Mouse (Mus musculus) G1E (cell line): ENCODE measurements around the gene Tspo. TPM values are rescaled to one million over a fixed set of nuclear protein-coding genes. Genes with fewer than 3 reads are reported as not detected.

ENCODE experiments used
- ATAC-seq: 2 replicates; pipeline ENCODE4 v1.8.0; 2016; ENCODE audit warnings: mild to moderate bottlenecking; ENCODE audit not compliant: insufficient number of reproducible peaks, poor library complexity, low FRiP score, severe bottlenecking; ENCODE audit errors: extremely low read depth
- DNase-seq: peaks from one replicate; pipeline ENCODE4 v3.0.0; 2012; ENCODE audit warnings: low spot score
- H3K27me3 ChIP-seq: 2 replicates; pipeline ENCODE4 v1.6.1; 2012; ENCODE audit warnings: mild to moderate bottlenecking, low read length, inconsistent platforms; ENCODE audit not compliant: insufficient read depth
- H3K36me3 ChIP-seq: replicated peaks from 2 replicates; pipeline ENCODE3; 2012; ENCODE audit warnings: mild to moderate bottlenecking, inconsistent platforms
- H3K4me1 ChIP-seq: 2 replicates; pipeline ENCODE4 v1.6.1; 2012; ENCODE audit warnings: low read depth, low read length, inconsistent platforms, mixed read lengths; ENCODE audit not compliant: insufficient read depth
- H3K4me3 ChIP-seq: 2 replicates; pipeline ENCODE4 v1.5.1; 2012; ENCODE audit warnings: low read depth, mild to moderate bottlenecking, inconsistent platforms, low read length, moderate library complexity, mixed read lengths
- H3K9me3 ChIP-seq: replicated peaks from 2 replicates; pipeline ENCODE4 v1.6.1; 2012; ENCODE audit warnings: inconsistent platforms
- CTCF ChIP-seq: IDR thresholded peaks from 2 replicates; pipeline ENCODE4 v1.5.1; 2012; ENCODE audit warnings: low read depth, low read length, inconsistent platforms, mixed read lengths
- GATA1 ChIP-seq: IDR thresholded peaks from 2 replicates; pipeline ENCODE4 v1.6.1; 2012; ENCODE audit warnings: borderline replicate concordance, low read length, inconsistent platforms, mixed read lengths
- GATA2 ChIP-seq: IDR thresholded peaks from 2 replicates; pipeline ENCODE4 v1.6.1; 2012; ENCODE audit warnings: low read depth, low read length, inconsistent platforms, borderline replicate concordance
- POLR2AphosphoS5 ChIP-seq: IDR thresholded peaks from 2 replicates; pipeline ENCODE4 v1.6.1; 2012; ENCODE audit warnings: low read depth, low read length, inconsistent platforms; ENCODE audit not compliant: insufficient replicate concordance
- TAL1 ChIP-seq: conservative IDR thresholded peaks from 2 replicates; pipeline ENCODE4 v1.6.1; 2012; ENCODE audit warnings: low read depth, low read length, inconsistent platforms, mixed read lengths
- polyA plus RNA-seq: library from polyadenylated mRNA; stranded (reverse); fragments of >175 nt; gene quantifications from 2 replicates; pipeline ENCODE4 v1.2.3, GENCODE M21; 2012
- total RNA-seq, 2 experiments: library from RNA; stranded (forward) in 1 of 2; stranded (reverse) in 1 of 2; fragments of 200-1000 nt in 1 of 2; fragments of >200 nt in 1 of 2; fragmentation: Nextera tagmentation in 1 of 2; gene quantifications; 2 replicates each; pipeline ENCODE4 v1.2.3; 2014 to 2017

Gene Tspo
- total and polyA plus RNA-seq, 3 experiments = 31.8 to 108 (median 50.5) TPM

DNA sequence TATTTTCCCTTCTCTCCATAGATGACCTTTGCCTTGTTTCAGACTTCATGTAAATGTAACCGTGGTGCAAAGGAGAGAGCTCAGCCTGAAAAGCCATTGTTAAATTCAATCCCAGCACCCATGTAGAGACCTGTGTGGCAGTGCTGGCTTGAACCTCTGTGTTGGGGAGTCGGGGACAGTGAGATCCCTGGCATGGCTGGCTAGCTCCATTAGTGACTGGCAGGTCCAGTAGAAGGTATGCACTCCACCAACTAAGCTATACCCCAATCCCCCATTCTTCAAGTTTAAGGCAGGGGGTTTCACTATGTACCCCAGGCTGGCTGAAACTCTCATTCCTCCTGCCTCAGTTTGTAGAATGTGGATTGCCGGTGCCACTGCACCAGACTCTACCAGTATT, 39.1 kb upstream of the Tspo start:
- DNase-seq (no peak), ATAC-seq (no peak)
- peaks cover 81% of the 10 kb centered on the region for H3K27me3 ChIP-seq
- H3K9me3 ChIP-seq = 0 out of 2 replicates have a peak, but pooled peaks cover 3% of the 10 kb centered on the region
- H3K4me1 ChIP-seq = peaks cover 10% of the 10 kb centered on the region
- no peak overlapping the region for H3K4me3 ChIP-seq
- H3K36me3 ChIP-seq = no peaks in the 10 kb centered on the region
- TF ChIP-seq GATA2 (no peak), TAL1 (no peak), POLR2AphosphoS5 (no peak)

DNA sequence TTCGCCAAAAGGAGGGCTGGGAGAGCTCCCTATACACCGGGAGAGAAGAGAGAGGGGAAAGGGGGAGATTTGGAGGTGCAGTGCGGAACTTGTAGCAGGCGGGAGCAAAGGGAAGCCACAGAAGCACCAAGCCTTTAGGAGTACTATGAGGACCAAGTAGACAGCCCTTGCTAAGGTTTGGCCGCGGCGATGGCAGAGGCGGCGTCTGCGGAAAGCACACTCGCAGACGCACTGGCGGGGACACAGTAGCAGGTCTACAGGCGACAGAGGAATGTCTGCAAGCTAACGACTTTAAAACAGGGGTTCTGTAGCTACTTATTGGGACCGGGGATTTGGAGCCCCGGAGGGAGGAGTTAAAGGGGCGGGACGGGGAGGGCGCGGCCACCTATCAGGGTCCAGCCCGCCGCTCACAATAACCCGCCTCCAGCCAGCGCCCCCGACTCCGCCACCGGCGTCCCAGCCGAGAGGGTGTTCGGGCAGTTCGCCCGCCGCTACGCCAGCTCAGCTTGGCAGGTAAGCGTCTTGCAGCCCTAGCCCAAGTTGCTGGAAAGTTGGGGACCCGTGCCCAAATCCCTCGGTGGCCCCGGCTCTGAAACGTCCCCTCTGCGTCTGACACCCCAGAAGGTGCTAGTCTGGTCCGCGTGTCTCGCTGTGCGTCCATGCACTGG, 36.8 kb upstream of the Tspo start, which contains the start of gene Bik:
TSS of gene Bik (plus strand) at position 439 of the 668 bp plus-strand sequence.
- peaks cover 10% of the 10 kb centered on the region for H3K4me1 ChIP-seq
- DNase-seq (no peak), ATAC-seq (no peak)
- H3K4me3 ChIP-seq = peak within 1 kb of the TSS; percentile 45; the same call in 1 of the 2 replicates
- TF ChIP-seq GATA2 (no peak), GATA1 (no peak), POLR2AphosphoS5 (no peak), CTCF (no peak), TAL1 (no peak)
- peaks cover 78% of the 10 kb centered on the region for H3K27me3 ChIP-seq
- H3K9me3 ChIP-seq = 0 out of 2 replicates have a peak, but pooled peaks cover 3% of the 10 kb centered on the region
- H3K36me3 ChIP-seq = no peaks in the 10 kb centered on the region

DNA sequence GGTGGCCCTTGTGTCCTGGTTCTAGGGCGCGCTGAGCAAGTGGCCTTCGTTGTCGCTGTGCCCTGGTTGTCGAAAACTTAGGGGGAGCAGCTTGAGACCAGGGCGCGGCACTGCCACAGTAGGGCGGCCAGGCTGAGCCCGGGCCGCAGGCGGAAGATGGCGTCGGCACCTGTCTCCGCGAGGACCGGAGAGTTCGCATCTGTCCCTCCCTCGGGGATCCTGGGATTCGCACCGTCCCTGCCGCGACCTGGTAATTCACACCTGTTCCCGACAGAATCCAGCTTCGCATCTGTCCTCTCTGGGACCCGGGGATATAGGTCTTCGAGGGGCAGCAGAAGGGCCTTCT, 36.3 kb upstream of the Tspo start:
- no peak for TF ChIP-seq GATA1
- no peak for TF ChIP-seq POLR2AphosphoS5
- Histone ChIP-seq H3K9me3 (0 out of 2 replicates have a peak, but pooled peaks cover 4% of the 10 kb centered on the region), H3K4me1 (peaks cover 10% of the 10 kb centered on the region), H3K36me3 (no peaks in the 10 kb centered on the region), H3K4me3 (peak overlapping the region; percentile 45; the same call in 1 of the 2 replicates), H3K27me3 (peaks cover 76% of the 10 kb centered on the region)
- ATAC-seq (no peak), DNase-seq (no peak)

DNA sequence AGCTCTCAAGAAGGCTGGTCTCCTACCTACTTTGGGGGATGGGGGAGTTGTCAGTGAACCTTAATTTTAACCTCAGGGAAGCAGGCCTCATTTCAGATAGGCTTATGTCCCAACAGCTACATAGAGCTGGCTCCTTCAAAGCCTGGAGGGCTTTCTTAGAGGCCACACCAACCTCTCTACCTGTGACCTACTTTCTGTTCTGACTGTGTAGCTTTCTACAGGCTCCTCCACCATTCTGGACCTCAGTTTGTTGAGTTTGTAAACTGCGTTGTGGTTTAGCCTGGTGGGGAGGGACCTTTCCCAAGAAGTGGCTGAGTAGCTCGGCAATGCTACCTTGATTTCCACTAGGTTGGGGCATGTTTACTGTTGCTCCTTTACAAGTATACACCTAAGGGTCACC, 35.6 kb upstream of the Tspo start:
- no peak for DNase-seq
- peaks cover 72% of the 10 kb centered on the region for H3K27me3 ChIP-seq
- H3K4me3 ChIP-seq = no peak overlapping the region

DNA sequence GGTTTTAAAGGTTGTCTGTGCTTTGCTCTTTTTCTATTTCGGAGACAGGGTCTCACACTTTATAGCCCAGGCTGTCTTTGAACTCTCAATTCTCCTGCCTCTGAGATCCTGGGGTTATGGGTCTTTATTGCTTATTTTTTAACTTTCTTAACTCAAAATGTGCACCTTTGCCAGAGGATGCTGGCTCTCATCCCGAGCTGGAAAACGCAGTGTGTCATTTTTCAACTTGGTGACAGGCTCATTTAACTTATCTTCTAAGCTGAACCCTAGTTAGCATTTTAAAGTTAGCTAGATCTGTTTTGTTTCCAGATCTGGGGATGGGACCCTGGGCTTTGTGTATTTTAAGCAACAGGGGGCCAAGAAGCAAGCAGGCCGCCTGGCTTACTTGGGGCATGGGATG, 34.5 kb upstream of the Tspo start:
- DNase-seq (no peak), ATAC-seq (no peak)
- TF ChIP-seq GATA2 = no peak
- no peak for TF ChIP-seq CTCF
- no peak for TF ChIP-seq POLR2AphosphoS5
- TF ChIP-seq TAL1 = no peak
- TF ChIP-seq GATA1 = no peak
- H3K9me3 ChIP-seq = 0 out of 2 replicates have a peak, but pooled peaks cover 6% of the 10 kb centered on the region
- peaks cover 68% of the 10 kb centered on the region for H3K27me3 ChIP-seq
- no peak overlapping the region for H3K4me3 ChIP-seq
- H3K36me3 ChIP-seq = no peaks in the 10 kb centered on the region
- H3K4me1 ChIP-seq = peaks cover 5% of the 10 kb centered on the region; the same call in 1 of the 2 replicates

More for the DNA sequence above, 35.6 kb upstream of the Tspo start:
- Histone ChIP-seq H3K4me1 (peaks cover 10% of the 10 kb centered on the region), H3K9me3 (0 out of 2 replicates have a peak, but pooled peaks cover 6% of the 10 kb centered on the region), H3K36me3 (no peaks in the 10 kb centered on the region)
- TF ChIP-seq GATA1 (no peak), CTCF (no peak), POLR2AphosphoS5 (no peak), TAL1 (no peak), GATA2 (no peak)
- ATAC-seq = no peak

DNA sequence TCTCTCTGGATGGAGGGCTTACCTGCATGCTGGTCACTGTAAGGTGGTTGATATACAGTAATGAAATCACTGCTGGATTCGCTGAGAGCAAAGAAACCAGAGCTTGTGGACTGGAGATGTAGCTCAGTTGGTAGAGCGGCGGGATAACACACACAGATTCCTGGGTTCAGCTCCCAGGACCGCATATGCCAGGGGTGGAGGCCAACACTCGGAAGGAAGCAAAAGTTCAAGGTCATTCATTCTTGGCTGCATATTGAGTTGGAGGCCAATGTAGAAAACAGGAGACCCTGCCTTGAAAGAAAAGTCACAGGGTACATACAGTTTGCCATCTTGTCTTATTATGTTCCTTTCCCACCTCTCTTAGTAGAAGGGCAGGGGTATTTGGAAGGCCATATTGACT, 33.6 kb upstream of the Tspo start:
- Histone ChIP-seq H3K27me3 (peaks cover 64% of the 10 kb centered on the region), H3K4me3 (no peak overlapping the region), H3K9me3 (0 out of 2 replicates have a peak, but pooled peaks cover 6% of the 10 kb centered on the region), H3K36me3 (no peaks in the 10 kb centered on the region), H3K4me1 (peaks cover 5% of the 10 kb centered on the region; the same call in 1 of the 2 replicates)
- DNase-seq (no peak), ATAC-seq (no peak)
- TF ChIP-seq POLR2AphosphoS5 (no peak), GATA2 (no peak), TAL1 (no peak), GATA1 (no peak), CTCF (no peak)

DNA sequence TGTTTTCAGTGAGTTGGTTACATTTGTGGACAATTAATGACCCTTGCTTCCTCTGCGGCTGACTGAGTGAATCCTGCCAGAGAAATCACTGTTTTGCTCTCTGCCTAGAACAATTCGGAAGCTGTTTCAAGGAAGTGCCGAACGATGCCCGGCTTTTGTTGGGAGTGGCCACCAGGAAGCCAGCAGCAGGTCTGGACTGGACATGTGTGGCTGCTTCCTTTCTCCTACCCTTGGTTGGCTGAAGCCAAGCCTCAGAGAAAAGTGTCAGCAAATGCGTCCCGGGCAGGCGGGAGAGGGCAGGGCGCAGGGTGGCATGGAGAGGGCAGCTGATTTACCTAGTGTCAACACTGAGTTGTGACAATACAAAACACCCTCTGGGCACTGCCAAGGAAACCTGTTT, 33.2 kb upstream of the Tspo start:
- Histone ChIP-seq H3K4me3 (no peak overlapping the region), H3K27me3 (peaks cover 64% of the 10 kb centered on the region), H3K9me3 (0 out of 2 replicates have a peak, but pooled peaks cover 6% of the 10 kb centered on the region), H3K36me3 (no peaks in the 10 kb centered on the region), H3K4me1 (peaks cover 5% of the 10 kb centered on the region; the same call in 1 of the 2 replicates)
- ATAC-seq = no peak; the same call in 1 of the 2 replicates
- no peak for TF ChIP-seq GATA2
- no peak for TF ChIP-seq GATA1
- TF ChIP-seq POLR2AphosphoS5 = no peak
- TF ChIP-seq CTCF = no peak
- no peak for TF ChIP-seq TAL1
- DNase-seq = no peak
